Mouse (Mus musculus) olfactory bulb, adult 2 months (tissue): ENCODE data around the gene Rbp2.

Experiments used
- CTCF ChIP-seq: fragments of 200-500 bp; IDR thresholded peaks from 2 replicates; pipeline ENCODE4 v1.5.1; 2012; ENCODE audit warnings: low read depth, mild to moderate bottlenecking, low read length, moderate library complexity; ENCODE audit not compliant: insufficient read depth
- POLR2A ChIP-seq: fragments of 200-500 bp; IDR thresholded peaks from 2 replicates; pipeline ENCODE4 v1.6.1; 2012; ENCODE audit warnings: mild to moderate bottlenecking, low read depth, low read length, moderate library complexity; ENCODE audit not compliant: insufficient read depth

GRCm38 (mm10) chr9:98523872-98524271, 38.0 kb downstream of the Rbp2 start:
- TF ChIP-seq CTCF: no peak
- TF ChIP-seq POLR2A: no peak
